Mouse (Mus musculus): ENCODE measurements around the gene Enoph1.

The Enoph1 gene

DNA sequence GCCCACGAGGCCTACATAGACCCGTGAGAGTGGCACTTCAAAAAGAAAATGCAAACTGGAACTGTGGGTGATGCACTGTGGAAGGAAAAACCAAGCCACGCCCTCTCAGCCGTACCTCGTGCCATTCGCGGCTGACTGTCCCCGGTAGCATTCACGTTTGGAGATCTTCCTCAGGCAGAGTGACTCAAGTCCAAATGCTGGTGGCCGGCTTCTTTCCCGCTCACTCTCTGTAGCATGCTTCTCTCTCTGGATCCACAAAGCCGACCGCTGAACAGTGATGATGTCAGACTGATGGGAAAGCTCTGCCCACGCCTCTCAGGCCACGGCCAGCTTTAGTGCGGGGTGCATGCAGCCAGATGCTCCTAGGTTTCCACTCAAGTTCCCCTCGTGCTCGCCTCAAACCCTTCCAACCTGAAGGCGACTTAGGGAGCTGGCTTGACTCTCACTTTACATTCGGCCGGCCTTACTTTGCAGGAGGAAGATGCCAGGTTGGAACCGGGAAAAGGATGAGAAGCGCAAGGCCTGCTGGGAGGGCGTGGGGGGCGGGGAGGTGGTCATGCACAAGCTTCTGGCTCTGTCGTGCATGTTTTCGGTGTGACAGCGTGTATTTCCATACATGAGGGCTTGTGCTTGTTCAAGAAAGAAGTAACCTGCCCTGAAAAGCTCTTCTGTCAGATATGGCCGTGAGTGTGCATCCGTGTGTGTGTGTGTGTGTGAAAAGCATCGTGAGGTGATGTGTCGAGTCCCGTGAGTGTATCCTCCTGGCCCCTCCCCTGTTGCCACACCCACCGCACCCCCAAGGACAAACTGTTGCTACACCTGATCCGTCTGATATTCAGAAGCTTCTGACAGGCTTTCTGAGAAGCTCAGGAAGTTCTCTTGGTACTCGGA lies 39.5 kb downstream of the Enoph1 start:
- DNase-seq (ENCODE audit: low read depth, low spot score) = peak; percentile 63

DNA sequence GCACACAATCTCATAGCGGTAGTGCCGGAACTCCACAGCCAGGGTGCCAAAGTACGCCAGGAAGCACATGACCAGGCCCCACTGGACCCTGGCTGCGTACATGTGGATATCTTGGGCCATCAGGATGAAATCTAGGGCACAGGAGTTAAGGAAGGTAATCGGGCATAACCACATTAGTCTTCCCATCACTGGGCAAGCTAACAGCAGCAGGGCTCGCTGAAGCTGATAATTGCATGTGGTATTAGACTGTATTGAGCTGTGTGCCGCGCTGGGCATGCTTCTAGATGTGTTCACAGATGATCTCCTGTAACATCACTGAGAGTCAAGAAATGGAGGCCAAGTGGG lies 40.1 kb downstream of the Enoph1 start:
- no peak for DNase-seq (ENCODE audit: low read depth, low spot score)

DNA sequence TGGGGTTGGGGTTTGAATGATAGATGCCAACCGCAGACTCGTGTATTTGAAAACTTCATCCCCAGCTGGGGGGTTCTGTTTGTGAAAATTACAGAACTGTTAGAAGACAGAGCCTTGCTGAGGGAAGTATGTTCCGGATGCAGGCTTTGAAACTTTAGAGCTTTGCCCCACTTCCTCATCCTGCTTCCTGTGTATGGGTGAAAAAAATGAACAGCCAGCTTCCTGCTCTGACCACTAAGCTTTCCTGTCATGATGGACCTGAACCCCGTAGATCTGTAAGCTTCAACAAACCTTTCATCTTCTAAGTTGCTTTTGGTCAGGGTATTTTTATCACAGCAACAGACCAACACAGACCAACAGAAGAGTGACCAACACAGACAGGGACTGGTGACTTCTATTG lies 42.2 kb downstream of the Enoph1 start:
- DNase-seq (ENCODE audit: low read depth, low spot score) = no peak

DNA sequence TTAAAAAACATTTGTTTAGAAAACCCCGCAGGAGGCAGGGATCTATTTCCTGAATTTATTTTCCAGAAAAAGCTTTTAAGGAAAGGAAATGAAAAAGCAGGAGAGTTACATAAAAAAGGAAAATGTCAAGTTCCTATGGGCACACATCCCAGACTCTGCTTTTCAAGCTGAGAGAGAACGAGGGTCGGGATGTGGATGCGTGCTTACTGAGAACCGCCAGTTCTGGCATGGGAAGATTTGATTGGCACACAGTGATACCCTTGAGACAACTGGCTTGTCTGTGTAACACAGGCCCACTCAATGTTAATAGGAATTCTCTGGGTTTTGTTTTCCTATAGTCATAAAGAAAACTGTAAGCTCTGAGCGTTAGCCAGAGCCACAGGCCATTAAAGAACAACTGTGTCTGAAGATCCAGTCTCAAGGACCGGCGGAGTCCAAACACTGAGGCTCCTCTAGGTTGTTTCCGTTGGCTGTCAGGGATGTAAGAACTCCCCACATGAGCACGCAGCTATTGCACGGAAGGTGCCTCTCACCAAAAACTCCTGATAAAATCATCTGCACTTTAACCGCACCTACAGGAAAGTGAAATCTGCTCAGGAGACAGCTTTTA lies 44.3 kb downstream of the Enoph1 start:
- DNase-seq (ENCODE audit: low read depth, low spot score) = peak; percentile 65

DNA sequence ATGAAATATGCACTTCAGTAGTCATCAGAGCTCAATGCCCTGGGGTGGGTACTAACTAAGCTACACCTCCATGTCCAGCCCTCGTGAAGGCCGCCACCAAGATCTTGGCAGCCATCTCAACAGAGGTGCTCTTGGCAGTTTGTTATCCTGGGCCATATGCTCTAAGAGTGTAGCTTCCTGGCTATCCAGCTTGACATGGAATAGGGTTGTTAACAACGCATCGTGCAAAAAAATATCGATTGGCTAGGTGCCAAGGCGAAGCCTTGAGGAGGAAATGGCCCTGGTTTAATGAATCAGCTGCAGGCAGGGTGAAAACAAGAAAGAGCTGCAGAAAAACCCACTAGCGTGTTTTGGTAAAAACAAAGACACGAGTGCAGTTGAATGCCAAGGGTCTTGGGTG lies 45.3 kb downstream of the Enoph1 start:
- DNase-seq (ENCODE audit: low read depth, low spot score) = peak; percentile 38

DNA sequence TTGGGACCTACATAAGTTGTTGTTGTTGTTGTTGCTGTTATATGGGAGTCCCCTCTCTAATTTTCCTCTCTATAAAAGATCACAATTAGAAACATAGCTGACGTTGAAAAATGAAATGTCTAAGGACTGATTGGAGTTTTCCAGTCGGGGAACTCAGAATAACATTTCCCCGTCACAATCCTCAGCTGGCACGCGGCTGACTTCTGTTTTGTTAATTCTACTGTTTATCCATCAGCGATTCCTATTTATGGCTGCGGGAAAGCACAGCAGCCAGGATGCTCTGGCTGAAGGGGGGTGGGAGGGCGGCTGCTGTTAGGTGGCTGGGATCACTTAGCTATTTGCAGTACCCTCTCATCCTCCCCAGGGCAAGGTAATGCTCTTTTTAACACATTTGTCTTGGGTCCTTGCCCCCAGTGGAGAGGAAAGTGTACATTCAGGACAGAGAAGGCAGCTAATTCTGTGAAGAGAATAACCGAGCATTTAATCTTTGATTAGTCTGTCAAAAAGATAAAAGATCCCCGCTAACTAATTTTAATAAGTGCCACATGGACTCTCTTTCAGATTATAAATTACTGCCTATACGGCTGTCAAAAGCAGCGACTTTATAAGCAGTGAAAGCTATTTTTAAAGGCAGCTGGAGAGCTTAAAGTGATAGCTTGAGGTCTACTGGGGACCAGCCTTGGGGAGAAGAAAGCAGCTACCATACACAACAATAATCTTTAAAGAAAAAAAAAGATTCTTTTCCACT lies 50.9 kb downstream of the Enoph1 start:
- DNase-seq (ENCODE audit: low read depth, low spot score) = no peak

DNA sequence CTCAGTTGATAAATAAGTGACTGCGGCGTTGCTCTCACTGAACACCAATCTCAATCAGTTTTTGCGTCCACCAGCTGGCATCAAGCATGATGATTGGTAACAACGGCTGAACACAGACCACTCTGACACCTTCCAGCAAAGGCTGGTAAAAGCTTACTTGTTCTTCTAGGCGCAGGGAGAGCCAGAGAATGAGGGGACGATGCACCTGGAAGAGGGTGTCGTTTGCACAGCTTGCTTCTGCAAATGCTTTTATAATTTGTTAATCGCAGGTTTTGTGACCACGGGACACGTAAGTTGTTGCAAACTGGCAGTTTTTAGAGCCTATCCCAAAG lies 51.4 kb downstream of the Enoph1 start:
- DNase-seq (ENCODE audit: low read depth, low spot score) = no peak

DNA sequence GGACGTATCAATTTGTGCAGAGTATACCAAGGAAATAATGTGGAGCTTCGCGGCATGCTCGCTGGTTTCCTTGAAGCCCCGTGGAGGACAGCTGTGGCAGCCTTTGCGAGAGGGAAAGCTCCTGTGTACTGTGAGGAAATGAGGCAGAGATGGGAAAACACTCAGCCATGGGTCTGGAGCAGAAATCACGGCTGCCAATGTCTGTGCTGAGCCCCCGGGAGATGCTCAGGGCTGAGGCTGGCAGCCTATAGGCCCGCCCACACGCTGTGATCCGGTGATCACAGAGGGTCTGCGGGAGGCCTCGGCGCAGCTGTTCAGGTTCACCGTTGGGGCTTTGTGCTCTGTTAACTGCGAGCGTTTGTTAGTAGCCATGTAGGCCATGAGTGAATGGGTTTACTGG lies 51.8 kb downstream of the Enoph1 start:
- peak; percentile 30 for DNase-seq (ENCODE audit: low read depth, low spot score)

DNA sequence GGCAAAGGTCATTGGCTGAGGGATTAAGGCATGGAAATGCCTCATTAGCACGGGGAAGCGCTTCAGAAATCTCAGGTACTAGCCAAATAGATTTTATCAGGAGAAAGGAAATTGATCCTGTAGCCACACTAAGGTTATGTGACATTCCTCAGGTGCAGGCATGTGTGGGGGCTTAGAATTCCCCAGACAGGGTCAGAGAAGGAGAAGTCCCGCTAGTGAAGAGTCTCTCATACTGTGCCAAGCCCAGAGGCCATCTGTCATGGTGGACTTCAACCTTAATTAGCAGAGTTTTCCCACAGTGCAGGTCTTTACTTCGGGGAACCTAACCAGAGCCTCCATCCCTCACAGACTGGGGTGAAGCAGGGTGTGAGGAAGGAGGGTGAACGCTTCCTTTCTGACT lies 57.2 kb downstream of the Enoph1 start:
- DNase-seq (ENCODE audit: low read depth, low spot score) = no peak

DNA sequence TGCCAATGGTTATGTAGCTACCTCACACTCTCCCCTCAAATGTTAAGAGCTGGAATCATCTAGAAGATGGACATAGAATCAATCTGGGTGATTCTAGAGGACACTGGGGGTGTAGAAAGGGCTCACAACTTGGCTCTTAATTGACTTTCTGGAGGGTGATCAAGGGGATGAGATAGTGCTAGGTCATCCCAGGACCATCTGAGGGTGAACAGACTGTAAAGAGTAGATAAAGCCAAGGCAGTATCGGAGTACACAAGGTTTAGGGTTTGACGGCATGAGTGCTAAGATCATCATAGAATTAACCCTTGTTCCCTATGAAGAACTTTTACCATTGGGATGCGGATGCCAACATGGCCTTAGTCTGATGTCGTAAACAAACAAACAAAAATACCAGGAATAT lies 58.2 kb downstream of the Enoph1 start:
- no peak for DNase-seq (ENCODE audit: low read depth, low spot score)

DNA sequence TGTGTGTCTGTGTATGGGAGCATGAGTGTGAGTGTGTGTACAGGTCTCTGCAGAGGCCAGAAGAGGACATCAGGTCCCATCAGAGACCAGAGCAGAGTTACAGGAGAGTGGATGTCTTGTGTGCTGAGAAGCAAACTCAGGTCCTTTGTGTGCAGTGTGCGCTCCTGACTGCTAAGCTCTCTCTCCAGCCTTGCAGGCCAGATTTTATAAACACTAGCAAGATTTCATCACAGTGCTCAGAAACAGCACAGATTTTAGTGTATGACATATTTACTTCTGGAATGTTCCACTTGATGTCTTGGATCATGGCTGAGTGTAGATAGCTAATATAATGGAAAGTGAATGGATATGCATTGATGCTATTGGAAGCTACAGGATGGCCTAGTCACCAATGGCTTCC lies 62.6 kb downstream of the Enoph1 start:
- DNase-seq (ENCODE audit: low read depth, low spot score) = no peak

DNA sequence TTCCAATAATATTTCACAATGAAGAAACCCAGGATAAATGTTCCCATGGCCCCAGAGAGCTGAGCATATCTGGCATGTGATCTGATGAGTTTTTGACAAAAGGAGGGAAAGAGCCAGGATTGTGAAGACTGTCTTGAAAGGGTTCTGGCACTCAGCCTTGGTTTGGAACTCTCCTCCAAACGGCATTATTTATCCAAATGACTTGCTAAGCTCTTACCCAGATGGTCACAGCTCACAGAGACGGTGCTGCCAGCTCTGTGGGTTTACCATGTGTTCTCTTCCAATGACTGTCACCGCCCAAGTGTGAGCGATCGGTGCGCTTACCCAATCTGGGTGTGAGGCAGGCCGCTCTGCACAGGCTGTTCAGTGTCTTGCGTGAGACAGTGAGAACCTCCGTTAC lies 69.1 kb downstream of the Enoph1 start:
- DNase-seq (ENCODE audit: low read depth, low spot score) = peak; percentile 98

DNA sequence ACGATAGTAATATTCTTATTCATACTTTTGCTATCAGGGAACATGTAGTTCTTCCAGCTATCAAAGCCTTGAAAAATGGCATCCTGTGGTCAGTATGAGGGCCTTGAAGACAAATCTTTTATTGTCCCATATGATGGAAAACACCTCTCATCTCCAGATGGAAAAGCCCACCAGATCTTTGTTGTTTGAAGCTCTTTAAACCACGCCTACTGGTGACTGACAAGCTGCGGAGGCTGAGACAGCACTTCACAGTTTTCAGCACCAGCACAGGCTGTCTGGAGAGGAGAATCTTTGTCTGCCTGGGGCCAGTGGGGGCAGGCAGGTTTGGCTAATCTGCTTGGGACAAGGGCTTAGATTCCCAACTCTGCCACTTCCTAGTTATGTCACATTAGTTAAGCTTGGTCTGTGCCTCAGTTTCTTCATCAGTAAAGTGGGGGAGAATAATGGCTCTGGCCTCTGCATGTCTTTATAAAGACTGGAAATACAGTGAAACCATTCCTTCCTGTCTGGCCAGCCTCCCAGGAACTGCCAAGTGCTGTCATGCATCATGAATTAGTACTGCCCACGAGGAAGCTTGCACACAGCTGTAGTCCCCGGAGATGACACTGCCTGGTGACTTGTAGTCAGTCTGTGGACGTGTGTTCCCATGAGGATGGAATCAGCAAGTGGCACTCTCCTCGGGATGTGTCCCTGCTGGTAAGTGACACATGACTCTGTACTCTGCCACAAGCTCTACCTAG lies 69.9 kb downstream of the Enoph1 start:
- DNase-seq (ENCODE audit: low read depth, low spot score) = peak; percentile 82

DNA sequence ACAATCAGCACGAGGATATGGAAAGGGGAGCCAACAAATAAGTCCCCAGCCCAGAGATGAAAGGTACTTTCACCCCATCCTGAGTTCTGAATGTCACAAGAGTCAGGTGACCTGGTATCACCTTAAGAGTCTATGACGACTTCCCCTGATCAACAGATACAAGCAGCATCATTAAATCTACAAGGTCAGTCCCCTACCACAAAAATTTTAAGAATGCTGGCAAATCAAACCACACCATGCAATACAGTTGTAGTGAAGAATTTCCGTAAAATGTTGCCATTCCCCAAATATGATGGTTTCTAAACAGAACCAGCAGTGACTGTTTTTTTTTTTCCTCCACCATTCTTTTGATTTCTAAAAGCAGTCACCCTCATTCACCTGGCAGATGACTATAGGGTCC lies 70.8 kb downstream of the Enoph1 start:
- no peak for DNase-seq (ENCODE audit: low read depth, low spot score)

DNA sequence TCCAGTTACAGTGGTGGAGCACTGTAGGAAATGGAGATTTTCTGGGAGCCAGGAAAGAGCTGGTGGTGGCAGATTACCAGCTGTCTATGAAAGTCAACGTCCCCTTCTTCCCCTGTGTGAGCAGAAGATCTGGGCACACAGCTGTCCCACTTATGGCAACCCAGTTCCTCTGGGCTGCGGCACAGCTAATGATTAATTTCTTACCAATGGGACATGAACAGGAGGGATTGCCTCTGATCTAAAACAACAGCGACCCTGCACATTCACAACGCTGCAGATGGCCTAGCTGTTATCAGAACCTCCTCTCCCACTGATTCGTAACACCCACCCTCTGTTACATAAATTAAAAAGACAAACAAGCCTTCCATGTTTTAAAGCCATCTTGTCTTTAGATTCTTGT lies 73.6 kb downstream of the Enoph1 start:
- DNase-seq (ENCODE audit: low read depth, low spot score) = peak; percentile 36

All from brain, adult 2 months (tissue).